Mouse (Mus musculus): ENCODE results near the gene Hamp2. TPM values are rescaled to one million over a fixed set of nuclear protein-coding genes. Genes with fewer than 3 reads are reported as not detected.

The Hamp2 gene
- total RNA-seq (2023), result not detected

DNA sequence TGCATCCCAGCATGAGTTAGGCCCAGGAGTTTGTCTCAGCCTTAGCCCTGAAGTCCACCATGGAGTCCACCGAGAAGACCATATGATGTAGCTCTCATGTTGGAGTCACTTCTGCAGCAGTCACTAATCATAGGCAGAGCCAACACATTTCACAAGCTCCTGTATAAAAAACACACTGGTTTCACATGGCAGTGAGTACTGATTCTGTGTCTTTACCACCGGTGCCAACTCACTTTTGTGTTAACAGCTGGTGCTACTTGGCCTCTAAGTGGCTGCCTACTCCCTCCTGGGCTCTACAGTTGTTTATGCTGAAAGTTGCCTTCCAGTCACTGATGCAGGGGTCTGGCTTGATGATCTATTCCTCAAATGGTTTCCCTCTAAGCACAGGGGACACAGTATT lies at the start of gene Hamp2:
Gene Hamp2 (minus strand): TSS at position 101 of the 400 bp plus-strand sequence.

DNA sequence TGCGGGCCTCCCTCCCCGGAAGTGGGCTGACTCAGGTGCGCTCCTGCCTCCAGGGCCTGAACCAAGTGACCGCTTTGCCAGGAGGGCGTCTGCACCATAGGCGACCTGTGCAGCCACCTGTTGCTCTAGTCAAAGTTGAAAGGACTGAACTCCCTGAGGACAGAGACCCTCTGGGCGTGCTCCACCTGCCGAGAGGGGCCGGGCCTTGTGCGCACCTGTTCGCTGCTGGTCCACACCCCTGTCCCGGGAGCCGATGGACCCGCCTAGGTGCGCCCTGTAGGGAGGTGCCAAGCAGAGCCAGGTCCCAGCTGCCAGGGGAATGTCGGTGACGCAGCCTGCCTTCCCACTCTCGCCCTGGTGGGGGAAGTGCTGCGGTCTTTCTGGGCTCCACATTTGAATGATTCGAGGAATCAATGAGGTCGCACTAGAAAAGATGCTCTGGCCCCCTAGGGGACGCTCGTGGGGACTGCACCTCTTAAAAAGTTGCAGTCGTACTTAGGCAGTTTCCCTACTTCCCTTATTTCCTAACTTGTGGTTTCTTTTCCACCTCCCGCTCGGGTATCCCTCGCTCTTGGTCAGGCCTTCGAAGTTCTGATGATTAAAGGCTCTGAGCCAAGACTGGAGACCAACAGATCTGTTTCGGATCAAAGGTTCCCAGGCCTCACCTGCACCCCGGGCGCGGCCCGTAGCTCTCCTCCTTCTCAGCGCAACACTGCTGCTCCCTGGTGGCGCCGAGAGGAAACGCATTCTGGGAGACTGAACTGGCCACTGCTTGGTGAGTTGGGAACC lies 49.2 kb upstream of the Hamp2 start, which contains the start of gene Fam187b:
Gene Fam187b (plus strand): TSS at position 290 of the 789 bp plus-strand sequence.

DNA sequence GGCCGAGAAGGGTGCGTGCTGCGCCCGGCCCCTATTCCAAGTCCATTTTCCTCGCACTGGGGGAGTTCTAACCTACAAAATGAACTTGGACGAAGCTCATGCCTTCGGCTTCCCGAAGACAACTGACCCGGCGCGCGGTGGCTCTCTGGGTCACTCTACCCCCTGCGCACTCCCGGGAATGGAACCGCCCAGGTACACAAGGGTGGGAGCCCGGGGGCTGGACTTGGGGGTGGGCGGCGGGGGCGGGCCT lies 48.7 kb upstream of the Hamp2 start, which contains the start of gene Lsr:
Gene Lsr (minus strand): TSS at position 214 of the 250 bp plus-strand sequence.

DNA sequence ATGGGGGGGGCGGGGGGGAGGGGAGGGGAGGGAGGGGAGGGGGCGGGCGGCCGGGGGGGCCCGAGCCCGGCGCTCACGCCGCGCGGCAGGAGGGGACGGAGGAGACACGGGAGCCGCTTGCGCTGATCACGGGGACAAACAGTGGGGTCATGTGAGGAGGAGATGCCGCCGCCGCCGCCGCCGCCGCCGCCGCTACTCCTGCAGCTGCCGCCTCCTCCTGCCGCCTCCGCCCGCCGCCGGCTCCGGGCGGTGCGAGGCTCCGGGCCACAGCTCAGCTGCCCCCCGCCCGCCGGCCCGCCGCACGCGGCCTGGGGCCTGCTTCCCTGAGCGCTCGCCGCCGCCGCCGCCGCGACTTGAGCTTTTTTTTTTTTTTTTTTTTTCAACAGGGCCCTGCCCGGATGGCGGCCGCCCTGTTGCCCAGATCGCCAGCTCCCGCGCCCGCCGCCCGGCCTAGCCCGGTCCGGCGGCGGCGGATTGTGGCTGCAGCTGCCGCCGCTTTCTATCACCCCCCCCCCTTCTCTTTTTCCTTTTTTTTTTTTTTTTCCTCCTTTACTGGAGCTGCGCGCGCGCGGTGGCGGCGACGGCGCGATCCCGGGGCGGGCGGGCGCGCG lies 32.4 kb upstream of the Hamp2 start, which contains the start of gene Usf2:
Gene Usf2 (minus strand): TSS at position 48 of the 611 bp plus-strand sequence.

DNA sequence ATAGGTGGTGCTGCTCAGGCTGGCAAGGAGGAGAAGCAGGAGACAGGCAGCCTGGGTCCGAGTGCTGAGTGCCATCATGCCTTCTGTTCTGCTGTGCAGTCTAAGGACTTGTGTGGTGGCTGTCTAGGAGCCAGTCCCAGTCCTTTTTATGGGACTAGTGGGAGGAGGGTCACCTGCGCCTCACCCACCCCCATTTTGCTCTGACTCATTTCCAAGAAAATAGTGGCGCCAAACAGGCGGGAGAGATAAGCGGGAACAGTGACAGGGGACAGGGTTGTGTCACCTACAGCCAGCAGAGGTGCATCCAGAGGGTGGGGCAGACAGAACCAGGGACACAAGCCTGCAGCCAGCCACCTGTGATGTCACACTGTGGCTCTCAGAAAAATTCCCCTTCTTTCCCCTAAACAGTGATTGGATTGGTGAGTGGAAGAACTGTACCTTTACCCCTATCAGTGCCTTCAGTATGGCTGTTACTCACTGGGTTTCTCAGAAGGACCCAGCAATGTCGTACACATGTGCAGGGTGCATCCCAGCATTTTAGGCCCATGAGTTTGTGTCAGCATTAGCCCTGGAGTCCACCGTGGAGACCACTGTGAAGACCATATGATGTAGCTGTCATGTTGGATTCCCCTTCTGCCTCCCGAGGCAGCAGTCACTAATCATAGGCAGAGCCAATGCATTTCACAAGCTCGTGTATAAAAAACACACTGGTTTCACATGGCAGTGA lies 19.6 kb upstream of the Hamp2 start, which contains the start of gene Hamp:
Gene Hamp (minus strand): TSS at position 124 of the 727 bp plus-strand sequence.

DNA sequence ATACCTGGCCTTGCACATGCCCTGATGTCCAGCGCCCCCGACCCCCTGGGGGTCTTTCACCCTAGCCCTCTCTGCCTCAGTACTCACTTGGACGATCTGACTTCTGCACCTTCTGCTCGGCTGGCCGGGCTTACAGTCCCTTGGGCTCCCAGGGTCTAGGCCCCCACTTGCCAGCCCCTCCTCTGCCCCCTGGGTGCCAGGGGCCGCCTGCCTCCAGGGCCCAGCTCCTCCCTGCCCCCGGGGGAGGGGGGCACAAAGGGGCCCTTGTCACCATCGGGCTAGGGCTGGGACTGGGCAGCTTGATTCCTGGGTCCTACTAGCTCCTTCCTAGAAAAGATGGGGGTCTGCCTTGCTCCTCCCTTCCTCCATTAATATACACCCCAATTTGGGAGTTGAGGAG lies 9.7 kb downstream of the Hamp2 start, which contains the start of gene Mag:
Gene Mag (minus strand): TSS at position 142 of the 400 bp plus-strand sequence.

DNA sequence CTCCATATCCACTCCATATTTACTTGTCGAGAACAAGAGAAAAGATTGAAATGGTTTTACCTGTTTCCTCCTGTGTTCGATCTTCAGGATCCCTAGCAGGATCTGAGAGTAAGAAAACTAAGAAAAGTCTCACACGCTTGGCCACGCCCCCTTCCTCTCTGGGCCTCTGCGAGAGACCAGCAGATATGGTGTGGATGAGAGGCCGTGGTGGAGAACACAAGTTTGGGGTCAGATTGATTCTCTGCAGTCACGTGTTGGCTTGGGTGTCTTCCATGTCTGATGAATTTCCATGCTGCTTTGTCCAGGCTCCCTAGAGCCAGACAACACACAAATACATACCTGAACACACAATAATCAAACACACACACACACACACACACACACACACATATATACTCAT lies 44.3 kb downstream of the Hamp2 start, which contains the start of gene Cd22:
Gene Cd22 (minus strand): TSS at position 167 of the 400 bp plus-strand sequence.

Other genes with a start within 250 kb of the Hamp2 start
- not detected for gene 2200002J24Rik, start 225.8 kb downstream of the Hamp2 start, total RNA-seq (2023)
- under 1 TPM; 0.29 to 0.59 TPM for gene Atp4a, start 212.5 kb downstream of the Hamp2 start, total RNA-seq (2023)
- 10 to 100 TPM; 46.8 to 50.0 TPM for gene Tmem147, start 195.1 kb downstream of the Hamp2 start, total RNA-seq (2023)
- gene Gapdhs, start 181.0 kb downstream of the Hamp2 start, total RNA-seq (2023), result not detected
- 1 to 10 TPM; 3.8 to 5.0 TPM for gene Sbsn, start 173.2 kb downstream of the Hamp2 start, total RNA-seq (2023)
- gene Dmkn, start 160.9 kb downstream of the Hamp2 start, total RNA-seq (2023), result not detected
- not detected for gene Krtdap, start 136.8 kb downstream of the Hamp2 start, total RNA-seq (2023)
- gene Ffar2, start 100.9 kb downstream of the Hamp2 start, total RNA-seq (2023), result 10 to 100 TPM; 15.2 to 19.0 TPM
- 1 to 10 TPM; 2.2 to 3.7 TPM for gene Ffar3, start 68.5 kb downstream of the Hamp2 start, total RNA-seq (2023)
- 10 to 100 TPM; 34.4 to 43.8 TPM for gene Ffar1, start 63.1 kb downstream of the Hamp2 start, total RNA-seq (2023)
- 1,000 to 10,000 TPM; 1,236 to 1,328 TPM for gene Cd22, start 44.3 kb downstream of the Hamp2 start, total RNA-seq (2023)
- not detected for gene Mag, start 9.8 kb downstream of the Hamp2 start, total RNA-seq (2023)
- gene Hamp, start 19.4 kb upstream of the Hamp2 start, total RNA-seq (2023), result not detected
- gene Usf2, start 32.1 kb upstream of the Hamp2 start, total RNA-seq (2023), result 100 to 1,000 TPM; 145 to 165 TPM
- gene Lsr, start 48.8 kb upstream of the Hamp2 start, total RNA-seq (2023), result 1 to 10 TPM; 1.1 to 1.2 TPM
- gene Fam187b, start 49.1 kb upstream of the Hamp2 start, total RNA-seq (2023), result not detected
- gene Fxyd5, start 117.8 kb upstream of the Hamp2 start, total RNA-seq (2023), result 100 to 1,000 TPM; 134 to 151 TPM
- gene Fxyd7, start 126.8 kb upstream of the Hamp2 start, total RNA-seq (2023), result not detected
- not detected for gene Fxyd1, start 132.5 kb upstream of the Hamp2 start, total RNA-seq (2023)
- gene Lgi4, start 134.7 kb upstream of the Hamp2 start, total RNA-seq (2023), result not detected
- gene Fxyd3, start 152.0 kb upstream of the Hamp2 start, total RNA-seq (2023), result not detected
- not detected for gene Hpn, start 190.6 kb upstream of the Hamp2 start, total RNA-seq (2023)
- under 1 TPM; 0.35 to 0.92 TPM for gene Scn1b, start 202.3 kb upstream of the Hamp2 start, total RNA-seq (2023)
- 100 to 1,000 TPM; 247 to 277 TPM for gene Gramd1a, start 231.2 kb upstream of the Hamp2 start, total RNA-seq (2023)